Mouse (Mus musculus) MEL (cell line): ENCODE results near the gene Ankrd45. TPM values are rescaled to one million over a fixed set of nuclear protein-coding genes. Genes with fewer than 3 reads are reported as not detected.
"Not testable (repeated sequence)": the region's sequence is repeated elsewhere in the genome, so short reads cannot be mapped to it uniquely, and the experiment has no call there.

Experiments used
- DNase-seq: peaks from one replicate; pipeline ENCODE4 v3.0.0; 2011; ENCODE audit warnings: low read depth, low spot score
- H3K27ac ChIP-seq: 2 replicates; pipeline ENCODE4 v1.5.1; 2012; ENCODE audit warnings: low read depth, mild to moderate bottlenecking, control low read depth, low read length, moderate library complexity; ENCODE audit not compliant: control insufficient read depth
- H3K27me3 ChIP-seq, 2 experiments: fragments of 150-350 bp in 1 of 2; sonication (generic) in 1 of 2; 2 replicates each; pipeline ENCODE4 v1.6.1; 2012; ENCODE audit warnings: low read length in 2 of 2, mild to moderate bottlenecking in 2 of 2, improper control_type of control experiment in 1 of 2, moderate library complexity in 1 of 2; ENCODE audit not compliant: insufficient read depth in 2 of 2, control insufficient read depth in 1 of 2
- H3K36me3 ChIP-seq, 2 experiments: 2 replicates each; pipeline ENCODE4 v1.6.1; 2012 to 2014; ENCODE audit warnings: low read length in 2 of 2, improper control_type of control experiment in 1 of 2, inconsistent platforms in 1 of 2, mild to moderate bottlenecking in 1 of 2; ENCODE audit not compliant: insufficient read depth in 2 of 2, control insufficient read depth in 1 of 2
- H3K4me1 ChIP-seq, 2 experiments: fragments of 150-350 bp in 1 of 2; sonication (generic) in 1 of 2; 2 replicates each; pipeline ENCODE4 v1.6.1; 2012; ENCODE audit warnings: low read length in 2 of 2, improper control_type of control experiment in 1 of 2, mild to moderate bottlenecking in 1 of 2; ENCODE audit not compliant: insufficient read depth in 2 of 2, control insufficient read depth in 1 of 2
- H3K4me3 ChIP-seq, 2 experiments: fragments of 150-350 bp in 1 of 2; sonication (generic) in 1 of 2; 2 replicates each; pipeline ENCODE4 v1.5.1; 2012; ENCODE audit warnings: low read depth in 2 of 2, low read length in 2 of 2, mild to moderate bottlenecking in 2 of 2, moderate library complexity in 2 of 2, control low read depth in 1 of 2, improper control_type of control experiment in 1 of 2; ENCODE audit not compliant: control insufficient read depth in 1 of 2, insufficient read depth in 1 of 2
- H3K79me2 ChIP-seq: 2 replicates; pipeline ENCODE4 v1.6.1; 2012; ENCODE audit warnings: mild to moderate bottlenecking, low read length, moderate library complexity; ENCODE audit not compliant: control insufficient read depth, poor library complexity, insufficient read depth
- H3K9ac ChIP-seq: 2 replicates; pipeline ENCODE4 v1.6.1; 2012; ENCODE audit warnings: low read depth, mild to moderate bottlenecking, control low read depth, low read length, moderate library complexity; ENCODE audit not compliant: control insufficient read depth, poor library complexity, severe bottlenecking
- H3K9me3 ChIP-seq: fragments of 150-350 bp; sonication (generic); replicated peaks from 2 replicates; pipeline ENCODE4 v1.6.1; 2012; ENCODE audit warnings: mild to moderate bottlenecking, low read length, improper control_type of control experiment, moderate library complexity; ENCODE audit not compliant: insufficient read depth
- BHLHE40 ChIP-seq: IDR thresholded peaks from 2 replicates; pipeline ENCODE4 v1.6.1; 2012; ENCODE audit warnings: low read depth, mild to moderate bottlenecking, inconsistent platforms, low read length, improper control_type of control experiment, borderline replicate concordance
- CTCF ChIP-seq, 3 experiments: IDR thresholded peaks in 2 of 3; conservative IDR thresholded peaks in 1 of 3; 2 replicates each; pipeline ENCODE4 v1.5.1; 2011 to 2012; ENCODE audit warnings: low read length in 3 of 3, low read depth in 2 of 3, mild to moderate bottlenecking in 2 of 3, improper control_type of control experiment in 1 of 3, inconsistent platforms in 1 of 3, mixed read lengths in 1 of 3, moderate library complexity in 1 of 3; ENCODE audit not compliant: control insufficient read depth in 1 of 3, insufficient read depth in 1 of 3, poor library complexity in 1 of 3, severe bottlenecking in 1 of 3
- E2F4 ChIP-seq: IDR thresholded peaks from 2 replicates; pipeline ENCODE4 v1.6.1; 2011; ENCODE audit warnings: low read depth, low read length, improper control_type of control experiment, borderline replicate concordance
- EP300 ChIP-seq, 2 experiments: IDR thresholded peaks; 2 replicates each; pipeline ENCODE4 v1.6.1; 2011; ENCODE audit warnings: improper control_type of control experiment in 2 of 2, low read length in 2 of 2, low read depth in 1 of 2, mild to moderate bottlenecking in 1 of 2
- ETS1 ChIP-seq: IDR thresholded peaks from 2 replicates; pipeline ENCODE4 v1.6.1; 2012; ENCODE audit warnings: low read depth, mild to moderate bottlenecking, inconsistent platforms, low read length, improper control_type of control experiment, moderate library complexity
- GABPA ChIP-seq: IDR thresholded peaks from 2 replicates; pipeline ENCODE4 v1.6.1; 2012; ENCODE audit warnings: low read depth, mild to moderate bottlenecking, inconsistent platforms, low read length, improper control_type of control experiment, moderate library complexity
- KAT2A ChIP-seq: conservative IDR thresholded peaks from 2 replicates; pipeline ENCODE4 v1.6.1; 2012; ENCODE audit warnings: low read depth, low read length, improper control_type of control experiment, inconsistent platforms
- MAFK ChIP-seq: IDR thresholded peaks from 2 replicates; pipeline ENCODE4 v1.6.1; 2011; ENCODE audit warnings: low read depth, mild to moderate bottlenecking, low read length, improper control_type of control experiment, borderline replicate concordance
- MAX ChIP-seq: IDR thresholded peaks from 2 replicates; pipeline ENCODE4 v1.6.1; 2011; ENCODE audit warnings: low read length, improper control_type of control experiment
- MXI1 ChIP-seq: IDR thresholded peaks from 2 replicates; pipeline ENCODE4 v1.6.1; 2011; ENCODE audit warnings: mild to moderate bottlenecking, low read depth, low read length, improper control_type of control experiment
- MYB ChIP-seq: IDR thresholded peaks from 2 replicates; pipeline ENCODE4 v1.6.1; 2011; ENCODE audit warnings: mild to moderate bottlenecking, low read depth, low read length, improper control_type of control experiment
- NRF1 ChIP-seq: IDR thresholded peaks from 2 replicates; pipeline ENCODE4 v1.6.1; 2014; ENCODE audit warnings: low read depth, mild to moderate bottlenecking, inconsistent platforms, low read length, improper control_type of control experiment, moderate library complexity; ENCODE audit not compliant: poor library complexity, insufficient read depth, severe bottlenecking
- POLR2AphosphoS5 ChIP-seq: IDR thresholded peaks from 2 replicates; pipeline ENCODE4 v1.6.1; 2012; ENCODE audit warnings: low read depth, borderline replicate concordance, mild to moderate bottlenecking, inconsistent platforms, low read length, moderate library complexity, mixed read lengths
- RCOR1 ChIP-seq: IDR thresholded peaks from 2 replicates; pipeline ENCODE4 v1.6.1; 2012; ENCODE audit warnings: low read depth, mild to moderate bottlenecking, inconsistent platforms, low read length, improper control_type of control experiment
- SIN3A ChIP-seq: IDR thresholded peaks from 2 replicates; pipeline ENCODE4 v1.6.1; 2012; ENCODE audit warnings: low read length, improper control_type of control experiment, inconsistent platforms
- SMC3 ChIP-seq: IDR thresholded peaks from 2 replicates; pipeline ENCODE4 v1.6.1; 2011; ENCODE audit warnings: low read depth, low read length, improper control_type of control experiment
- TAL1 ChIP-seq: IDR thresholded peaks from 2 replicates; pipeline ENCODE4 v1.6.1; 2012; ENCODE audit warnings: mild to moderate bottlenecking, inconsistent platforms, low read length, moderate library complexity, mixed read lengths
- TBP ChIP-seq: IDR thresholded peaks from 2 replicates; pipeline ENCODE4 v1.8.0; 2011; ENCODE audit warnings: low read depth, low read length, improper control_type of control experiment
- TCF12 ChIP-seq: IDR thresholded peaks from 2 replicates; pipeline ENCODE4 v1.6.1; 2014; ENCODE audit warnings: low read depth, mild to moderate bottlenecking, inconsistent platforms, low read length, improper control_type of control experiment, moderate library complexity
- UBTF ChIP-seq: IDR thresholded peaks from 2 replicates; pipeline ENCODE4 v1.6.1; 2012; ENCODE audit warnings: low read depth, mild to moderate bottlenecking, inconsistent platforms, low read length, improper control_type of control experiment, moderate library complexity, borderline replicate concordance; ENCODE audit not compliant: insufficient read depth
- USF2 ChIP-seq, 2 experiments: IDR thresholded peaks; 2 replicates each; pipeline ENCODE4 v1.6.1; 2011 to 2012; ENCODE audit warnings: improper control_type of control experiment in 2 of 2, low read length in 2 of 2, borderline replicate concordance in 1 of 2, inconsistent platforms in 1 of 2, low read depth in 1 of 2, mild to moderate bottlenecking in 1 of 2; ENCODE audit not compliant: insufficient read depth in 1 of 2
- ZNF384 ChIP-seq: IDR thresholded peaks from 2 replicates; pipeline ENCODE4 v1.6.1; 2012; ENCODE audit warnings: low read depth, mild to moderate bottlenecking, inconsistent platforms, low read length, improper control_type of control experiment
- polyA plus RNA-seq, 2 experiments: library from polyadenylated mRNA; stranded (reverse) in 1 of 2; unstranded in 1 of 2; fragments of >175 nt in 1 of 2; fragments of >200 nt in 1 of 2; gene quantifications; 2 replicates each; pipeline versions ENCODE4 v1.2.1 to v1.2.4; 2012; ENCODE audit warnings: low replicate concordance in 2 of 2, low read depth in 1 of 2; ENCODE audit not compliant: insufficient read length in 2 of 2, insufficient read depth in 1 of 2, missing spikeins in 1 of 2
- total RNA-seq: library from RNA; depleted of rRNA; stranded (reverse); fragments of 300-350 nt; gene quantifications from 2 replicates; pipeline ENCODE4 v1.2.3, GENCODE M21; 2012

Ankrd45 gene
- total and polyA plus RNA-seq, 3 experiments = not detected

GRCm38 (mm10) chr1:161195541-161196351, 53.3 kb downstream of the Ankrd45 start (continued):
- TF ChIP-seq GABPA (no peak), MYB (no peak), RCOR1 (no peak), TAL1 (no peak), MAX (no peak), EP300 (IDR thresholded peaks at IDR 0.05; ENCODE audit: low read depth in 1 of 2, low read length in 2 of 2) (no peak), MAFK (no peak), UBTF (no peak), NRF1 (no peak), POLR2AphosphoS5 (no peak), CTCF (IDR thresholded peaks at IDR 0.05 in 2 of 3, conservative IDR thresholded peaks at IDR 0.05 in 1 of 3; ENCODE audit: control insufficient read depth in 1 of 3, insufficient read depth in 1 of 3, low read depth in 2 of 3, low read length in 3 of 3, poor library complexity in 1 of 3, severe bottlenecking in 1 of 3) (peak; percentile 45 to 83 (median 76)), MXI1 (peak; percentile 54; the same call in 1 of the 2 replicates), TCF12 (no peak), USF2 (IDR thresholded peaks at IDR 0.05; ENCODE audit: borderline replicate concordance in 1 of 2, insufficient read depth in 1 of 2, low read depth in 1 of 2, low read length in 2 of 2) (no peak), KAT2A (no peak), SMC3 (peak; percentile 70), SIN3A (peak; percentile 62; the same call in 1 of the 2 replicates), BHLHE40 (no peak), ETS1 (no peak), ZNF384 (peak; percentile 98), E2F4 (0 out of 2 replicates have a peak, but pooled peaks have one; percentile 29)

GRCm38 (mm10) chr1:161196364-161196763, 53.9 kb downstream of the Ankrd45 start:
- H3K4me1 ChIP-seq = peaks cover 4 to 11% of the 10 kb centered on the region in 2 experiments; a peak in 3 of 4 replicates
- H3K36me3 ChIP-seq, H3K27me3 ChIP-seq, DNase-seq, H3K79me2 ChIP-seq, H3K27ac ChIP-seq, H3K9me3 ChIP-seq: not testable (repeated sequence)
- peak overlapping the region; percentile 47 for H3K9ac ChIP-seq
- peak; percentile 90 for TF ChIP-seq TBP
- H3K4me3 ChIP-seq = peak overlapping the region; percentile 92 to 94
